Mouse (Mus musculus) forebrain, embryonic 12.5 days (tissue): ENCODE data around the gene Zik1. TPM values are rescaled to one million over a fixed set of nuclear protein-coding genes. Genes with fewer than 3 reads are reported as not detected.

Source experiments
- ATAC-seq: fragments of 200-750 bp; cut with Nextera tagmentation; 2 replicates; pipeline ENCODE4 v1.8.0; 2017; ENCODE audit warnings: moderate TSS enrichment; ENCODE audit not compliant: low FRiP score
- H3K27ac ChIP-seq: fragments of 300-500 bp; sonication (generic); 2 replicates; pipeline ENCODE4 v1.5.1; 2016; ENCODE audit warnings: mild to moderate bottlenecking
- H3K27me3 ChIP-seq: fragments of 300-500 bp; sonication (generic); 2 replicates; pipeline ENCODE4 v1.6.1; 2016; ENCODE audit warnings: mild to moderate bottlenecking
- H3K36me3 ChIP-seq: fragments of 300-500 bp; sonication (generic); replicated peaks from 2 replicates; pipeline ENCODE4 v1.6.1; 2016; ENCODE audit warnings: mild to moderate bottlenecking
- H3K4me1 ChIP-seq: fragments of 300-500 bp; sonication (generic); 2 replicates; pipeline ENCODE4 v1.6.1; 2016
- H3K4me2 ChIP-seq: fragments of 300-500 bp; sonication (generic); 2 replicates; pipeline ENCODE4 v1.6.1; 2016; ENCODE audit warnings: mild to moderate bottlenecking, moderate library complexity
- H3K4me3 ChIP-seq: fragments of 300-500 bp; sonication (generic); replicated peaks from 2 replicates; pipeline ENCODE4 v1.5.1; 2016; ENCODE audit warnings: mild to moderate bottlenecking
- H3K9ac ChIP-seq: fragments of 300-500 bp; sonication (generic); 2 replicates; pipeline ENCODE4 v1.6.1; 2016; ENCODE audit warnings: mild to moderate bottlenecking
- H3K9me3 ChIP-seq: fragments of 300-500 bp; sonication (generic); 2 replicates; pipeline ENCODE4 v1.6.1; 2016
- WGBS: fragments of 180-500 bp; shearing (Covaris S2); methylation state at CpG from one replicate; pipeline ENCODE4 v1.1.7; 2016; 5-methylcytosine and 5-hydroxymethylcytosine counted together
- polyA plus RNA-seq: library from polyadenylated mRNA; unstranded; fragments of >200 nt; fragmentation: Nextera tagmentation; extraction: Ambion mirVana; gene quantifications from 2 replicates; pipeline ENCODE4 v1.2.1, GENCODE M21; 2016

Gene Zik1
- 57.8 and 62.8 TPM in 2 replicates for polyA plus RNA-seq

DNA sequence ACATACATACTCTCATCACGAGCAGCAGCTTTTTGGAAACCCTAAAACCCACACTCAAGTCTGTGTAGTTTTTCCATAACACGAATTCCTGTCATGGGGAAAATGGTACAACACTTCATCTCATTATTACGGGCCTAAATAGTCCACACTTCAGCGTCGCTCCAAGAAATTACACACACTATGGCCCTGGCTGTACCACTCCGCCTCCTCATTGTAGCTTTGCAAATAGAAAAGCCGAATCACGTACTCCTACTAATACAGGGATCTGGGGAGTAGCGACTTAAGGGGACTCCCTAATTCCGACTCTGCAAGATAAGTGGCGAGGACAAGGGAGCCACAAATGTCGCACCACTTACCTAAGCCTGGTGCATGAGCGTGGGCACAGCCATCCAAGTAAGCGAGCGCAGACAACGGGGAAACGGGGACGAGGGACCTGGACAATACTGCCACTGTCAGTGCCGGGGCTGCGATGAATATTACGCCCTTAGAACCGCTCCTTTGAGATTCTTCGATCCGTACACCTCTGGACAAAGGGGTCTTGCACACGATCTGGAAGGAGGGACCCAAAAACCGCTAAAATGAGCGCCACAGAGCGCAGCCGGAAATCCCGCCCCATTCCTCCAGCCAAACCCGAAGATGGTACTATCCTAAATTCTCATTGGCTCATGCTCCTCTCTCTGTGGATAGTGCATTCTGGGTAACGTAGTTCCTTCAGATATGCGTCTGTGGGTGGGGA lies at the start of gene Zik1:
TSS of gene Zik1 (minus strand) at position 609 of the 736 bp plus-strand sequence.
- peak within 1 kb of the TSS; percentile 75 for H3K9ac ChIP-seq
- H3K27ac ChIP-seq = peak within 1 kb of the TSS; percentile 59
- peak within 1 kb of the TSS; percentile 76 for H3K4me2 ChIP-seq
- WGBS = 1% methylated on average over 33 of the region's 33 CpGs
- no peaks in the 10 kb centered on the region for H3K27me3 ChIP-seq
- ATAC-seq = peak; percentile 97
- H3K4me3 ChIP-seq = peak within 1 kb of the TSS; percentile 62
- peaks cover 33% of the 10 kb centered on the region for H3K36me3 ChIP-seq
- H3K9me3 ChIP-seq = no peaks in the 10 kb centered on the region
- H3K4me1 ChIP-seq = peaks cover 11% of the 10 kb centered on the region

DNA sequence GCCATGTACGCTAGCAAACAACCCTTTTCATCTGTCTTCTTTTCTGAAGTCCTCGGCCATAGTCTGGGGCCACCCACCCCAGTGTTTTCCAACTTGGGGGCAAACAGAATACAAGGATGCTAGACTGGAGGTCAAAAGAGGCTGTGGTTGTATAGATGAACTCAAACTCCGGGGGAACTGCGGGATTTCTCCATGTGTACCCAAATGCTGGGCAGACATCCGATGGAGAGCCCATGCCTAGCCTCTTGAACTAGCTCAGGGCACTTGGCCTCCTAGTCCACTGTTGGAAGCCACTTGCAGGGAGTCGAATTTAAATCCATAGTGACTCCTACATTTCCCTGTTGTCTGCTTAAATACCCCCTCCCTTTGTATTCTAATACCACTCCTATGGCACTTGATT lies 384 bp upstream of the Zik1 start:
- Histone ChIP-seq H3K36me3 (peaks cover 26% of the 10 kb centered on the region), H3K27ac (no peak overlapping the region), H3K9ac (no peak overlapping the region), H3K4me2 (peak overlapping the region; percentile 76), H3K9me3 (no peaks in the 10 kb centered on the region), H3K4me1 (peaks cover 11% of the 10 kb centered on the region), H3K4me3 (peak overlapping the region; percentile 62), H3K27me3 (no peaks in the 10 kb centered on the region)
- ATAC-seq = peak; percentile 55; the same call in 1 of the 2 replicates
- WGBS = 29% methylated on average over 6 of the region's 6 CpGs

DNA sequence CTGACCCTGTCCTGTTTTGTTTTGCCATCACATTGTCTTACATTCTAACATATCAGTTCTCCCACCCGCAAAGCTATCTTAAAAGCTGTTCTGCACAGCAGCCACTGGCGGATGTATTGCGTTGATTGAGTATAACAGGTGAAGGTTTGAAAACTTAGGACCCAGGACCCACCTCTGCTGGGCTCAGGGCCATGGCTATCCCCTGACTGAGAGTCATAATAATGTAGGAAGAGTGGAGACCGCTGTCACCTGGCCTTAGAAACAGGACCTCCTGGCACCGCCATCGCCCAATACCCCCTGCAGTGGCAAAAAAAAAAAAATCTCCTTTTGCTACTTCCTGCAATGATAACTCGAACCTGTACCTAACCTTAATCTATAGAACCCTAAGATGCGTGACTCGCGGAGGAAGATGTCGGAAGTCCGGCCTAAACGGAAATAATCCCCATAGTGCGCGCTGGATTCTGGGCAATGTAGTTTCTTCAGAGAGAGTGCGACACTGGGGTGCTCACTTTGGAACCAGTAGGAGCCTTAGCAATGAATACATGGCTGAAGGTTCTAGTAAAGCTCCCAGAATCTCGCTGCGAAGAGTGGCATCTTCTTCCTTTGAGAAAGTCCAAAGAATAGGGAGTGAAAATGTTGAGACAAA lies 14.5 kb downstream of the Zik1 start:
- peak overlapping the region; percentile 19 for H3K4me3 ChIP-seq
- 0 out of 2 replicates have a peak, but pooled peaks have one; percentile 49 for ATAC-seq
- H3K4me2 ChIP-seq = peak overlapping the region; percentile 31
- H3K27ac ChIP-seq = no peak overlapping the region
- WGBS = 65% methylated on average over 18 of the region's 18 CpGs
- no peak overlapping the region for H3K9ac ChIP-seq
- H3K9me3 ChIP-seq = no peaks in the 10 kb centered on the region; the same call in 1 of the 2 replicates
- H3K36me3 ChIP-seq = no peaks in the 10 kb centered on the region
- H3K4me1 ChIP-seq = no peaks in the 10 kb centered on the region
- no peaks in the 10 kb centered on the region for H3K27me3 ChIP-seq

DNA sequence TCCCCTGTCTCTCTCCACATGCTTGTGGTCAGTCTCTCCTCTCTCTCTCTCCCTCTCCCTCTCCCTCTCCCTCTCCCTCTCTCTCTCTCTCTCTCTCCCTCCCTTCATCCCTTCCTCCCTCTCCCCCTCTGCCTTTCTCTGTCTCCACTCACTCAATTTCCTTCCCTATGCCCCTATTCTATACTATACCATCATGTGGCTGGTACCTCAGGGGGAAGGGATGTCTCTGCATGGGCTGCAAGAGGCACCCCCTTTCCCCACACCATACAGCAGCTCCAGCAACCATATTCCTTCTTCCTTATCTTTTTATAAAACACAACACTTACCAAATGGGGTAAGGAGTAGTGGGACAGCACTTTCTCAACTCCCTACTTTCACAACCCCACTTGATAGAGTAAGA lies 15.4 kb downstream of the Zik1 start:
- Histone ChIP-seq H3K27me3 (no peaks in the 10 kb centered on the region), H3K36me3 (no peaks in the 10 kb centered on the region), H3K9ac (no peak overlapping the region), H3K4me2 (no peak overlapping the region), H3K4me3 (no peak overlapping the region), H3K9me3 (no peaks in the 10 kb centered on the region; the same call in 1 of the 2 replicates), H3K27ac (no peak overlapping the region), H3K4me1 (no peaks in the 10 kb centered on the region)
- no peak for ATAC-seq

DNA sequence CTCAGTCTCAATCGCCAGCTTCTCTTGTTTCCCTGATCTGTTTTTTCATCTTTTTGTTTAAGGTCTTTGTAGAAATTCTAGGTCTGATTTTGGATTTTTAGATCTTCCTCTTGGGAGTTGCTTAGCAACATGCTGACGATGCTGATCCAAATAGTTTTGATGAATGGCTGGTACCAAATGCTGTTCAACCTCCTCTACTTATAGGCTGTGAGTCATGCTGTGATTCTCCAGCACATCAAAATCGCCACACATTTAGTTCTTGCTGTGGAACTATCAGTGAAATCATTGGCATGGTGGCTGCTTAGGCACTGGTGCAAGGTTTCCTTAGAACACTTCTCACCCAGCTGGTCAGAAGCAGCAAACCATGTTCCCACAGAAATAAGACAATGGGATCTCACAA lies 37.0 kb downstream of the Zik1 start:
- no peaks in the 10 kb centered on the region for H3K36me3 ChIP-seq
- no peak overlapping the region for H3K27ac ChIP-seq
- H3K9me3 ChIP-seq = peaks cover 11% of the 10 kb centered on the region
- no peak overlapping the region for H3K9ac ChIP-seq
- 78% methylated on average over 3 of the region's 3 CpGs for WGBS
- no peaks in the 10 kb centered on the region for H3K4me1 ChIP-seq
- H3K27me3 ChIP-seq = no peaks in the 10 kb centered on the region
- H3K4me3 ChIP-seq = no peak overlapping the region
- no peak for ATAC-seq
- H3K4me2 ChIP-seq = no peak overlapping the region

DNA sequence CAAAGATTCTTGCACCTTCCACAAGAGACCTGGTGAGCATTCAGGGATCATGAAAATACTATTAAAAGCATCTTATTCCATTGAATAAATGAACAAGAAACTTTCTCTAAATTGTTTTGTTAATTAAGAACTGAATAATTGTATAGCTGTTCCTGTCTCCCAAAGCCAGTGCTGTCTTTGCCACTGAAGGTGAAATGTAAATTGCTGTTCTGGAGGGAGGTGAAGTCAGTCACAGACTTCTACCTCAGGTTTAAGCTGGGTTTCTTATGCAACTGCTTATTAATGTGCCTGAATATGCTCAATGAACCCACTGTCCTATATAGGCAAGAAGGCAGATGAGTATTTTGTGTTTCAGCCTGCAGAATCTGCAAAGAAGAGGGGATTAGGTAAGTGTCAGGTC lies 52.2 kb downstream of the Zik1 start, which contains the start of gene Vmn1r67:
TSS of gene Vmn1r67 (plus strand) at position 301 of the 400 bp plus-strand sequence.
- Histone ChIP-seq H3K9ac (no peak within 1 kb of the TSS), H3K27ac (no peak within 1 kb of the TSS), H3K9me3 (peaks cover 10% of the 10 kb centered on the region), H3K4me2 (no peak within 1 kb of the TSS), H3K4me1 (no peaks in the 10 kb centered on the region), H3K4me3 (no peak within 1 kb of the TSS), H3K27me3 (no peaks in the 10 kb centered on the region), H3K36me3 (no peaks in the 10 kb centered on the region)
- ATAC-seq = no peak

Other genes with a start within 250 kb of the Zik1 start
- gene Vmn1r66, start 217.4 kb downstream of the Zik1 start, polyA plus RNA-seq = not detected in 2 replicates
- 0.08 TPM in 1 of 2 replicates, not detected in the other for gene Vmn1r67, start 52.1 kb downstream of the Zik1 start, polyA plus RNA-seq
- gene Vmn1r68, start 63.1 kb upstream of the Zik1 start, polyA plus RNA-seq = not detected in 2 replicates
- not detected in 2 replicates for gene Vmn1r69, start 118.3 kb upstream of the Zik1 start, polyA plus RNA-seq
- not detected in 2 replicates for gene Vmn1r70, start 136.1 kb upstream of the Zik1 start, polyA plus RNA-seq
- gene Nlrp4b, start 192.4 kb upstream of the Zik1 start, polyA plus RNA-seq = not detected in 2 replicates